Mouse (Mus musculus): ENCODE measurements around the gene Rnf121.

DNA sequence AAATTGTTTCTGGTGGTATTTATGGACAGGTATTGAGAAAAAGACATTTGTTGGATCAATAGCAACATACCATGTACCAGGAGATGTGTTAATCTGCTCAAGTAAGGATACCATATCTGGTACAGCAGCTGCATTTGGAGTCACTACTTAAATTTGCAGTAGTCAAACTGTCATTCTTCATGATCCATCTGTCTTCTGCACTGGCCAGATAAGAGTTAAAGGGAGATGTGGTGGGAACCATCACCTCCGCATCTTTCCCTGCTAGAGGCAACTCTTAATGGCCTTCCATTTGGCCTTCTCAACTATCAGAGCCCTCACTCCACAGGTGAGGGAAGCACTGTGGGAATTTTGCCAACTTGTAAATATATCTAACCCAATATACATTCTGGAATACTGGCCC lies 58.7 kb downstream of the Rnf121 start:
- TF ChIP-seq CTCF (IDR thresholded peaks at IDR 0.05; ENCODE audit: borderline replicate concordance, insufficient read depth, low read length) (no peak), POLR2A (IDR thresholded peaks at IDR 0.05; ENCODE audit: low read depth, low read length) (no peak)
